Mouse (Mus musculus): ENCODE measurements at regions not wholly inside any gene's neighbourhood (a gene's known extent, or its start where the extent isn't known, plus 50 kb on each side); places are given as distances from the start of the nearest gene placed in this dataset.

DNA sequence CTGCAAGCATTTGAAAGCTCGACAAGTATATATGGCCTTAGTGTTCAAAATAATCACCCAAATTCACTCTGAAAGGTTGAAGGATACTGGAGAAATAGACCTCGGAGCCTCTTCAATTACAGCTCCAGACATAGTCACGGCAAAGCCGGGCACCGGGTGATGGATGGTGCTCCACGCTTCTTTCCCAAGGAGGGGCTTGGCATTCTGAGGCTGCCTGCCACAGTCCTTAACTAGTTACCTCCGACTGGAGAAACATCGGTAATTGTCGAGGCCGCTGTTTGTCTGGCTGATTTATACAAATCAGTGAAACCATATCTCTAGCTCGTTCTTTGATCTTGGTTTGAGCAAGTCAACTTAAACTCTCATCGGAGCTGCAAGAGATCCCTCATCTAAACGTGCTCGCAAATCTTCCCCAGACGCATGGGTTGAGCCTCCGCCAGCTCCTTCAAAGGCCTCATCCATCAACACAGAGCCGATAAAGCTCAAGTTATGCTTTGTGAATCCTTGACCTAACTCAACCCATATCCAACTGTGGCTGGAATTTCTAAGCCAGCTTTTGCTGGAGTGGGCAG lies 145.4 kb upstream of the Stx16 start:
- ATAC-seq (replicated peaks; ENCODE audit: insufficient number of reproducible peaks, low FRiP score, low TSS enrichment, poor library complexity, severe bottlenecking), result no peak

- no peak for ATAC-seq (replicated peaks; ENCODE audit: insufficient number of reproducible peaks, low FRiP score, low TSS enrichment, poor library complexity, severe bottlenecking)
Measured at GRCm38 (mm10) chr2:173935706-173936105, 140.4 kb upstream of the Stx16 start.

DNA sequence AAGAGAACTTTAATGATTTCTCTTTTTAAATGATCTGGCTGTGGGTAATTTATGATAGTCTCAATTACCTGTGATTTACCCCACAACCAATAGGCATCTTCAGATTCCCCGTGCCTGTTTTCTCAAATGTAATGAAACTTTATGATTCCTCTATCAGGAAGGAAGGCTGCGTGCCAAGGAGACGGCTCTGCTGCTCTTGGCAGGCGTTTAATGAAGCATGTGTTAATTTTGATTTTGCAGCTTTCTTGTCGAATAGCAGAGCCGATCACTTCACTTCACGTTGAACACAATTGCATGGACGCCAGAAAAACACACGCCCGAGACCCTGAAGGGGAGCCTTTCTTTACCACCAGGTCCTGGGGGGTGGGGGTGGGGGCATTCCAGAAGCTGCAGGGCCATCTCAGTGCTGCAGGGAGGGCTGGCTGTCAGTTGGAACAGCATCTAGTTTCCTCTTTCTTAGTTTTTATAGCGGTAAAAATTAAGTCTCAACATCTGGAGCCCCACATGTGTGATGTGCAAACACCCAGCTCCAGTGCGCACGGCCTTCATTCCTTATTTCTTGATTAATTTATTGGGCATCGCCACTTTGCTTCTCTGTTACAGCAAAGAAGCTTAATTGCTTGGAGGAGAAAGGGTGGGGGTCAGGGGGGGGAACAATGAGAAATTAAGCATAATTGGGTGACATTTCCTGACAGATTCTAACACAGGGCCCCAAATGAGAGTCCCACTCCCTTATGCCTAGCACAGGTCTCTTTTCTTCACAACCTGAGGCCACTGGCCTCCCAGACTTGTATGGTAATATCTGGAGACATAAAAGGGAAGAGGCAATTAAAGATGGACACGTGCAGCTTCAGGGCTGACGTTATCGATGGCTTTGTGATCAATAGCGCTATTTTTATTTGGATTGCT lies 138.3 kb upstream of the Stx16 start:
- no peak for ATAC-seq (replicated peaks; ENCODE audit: insufficient number of reproducible peaks, low FRiP score, low TSS enrichment, poor library complexity, severe bottlenecking)

DNA sequence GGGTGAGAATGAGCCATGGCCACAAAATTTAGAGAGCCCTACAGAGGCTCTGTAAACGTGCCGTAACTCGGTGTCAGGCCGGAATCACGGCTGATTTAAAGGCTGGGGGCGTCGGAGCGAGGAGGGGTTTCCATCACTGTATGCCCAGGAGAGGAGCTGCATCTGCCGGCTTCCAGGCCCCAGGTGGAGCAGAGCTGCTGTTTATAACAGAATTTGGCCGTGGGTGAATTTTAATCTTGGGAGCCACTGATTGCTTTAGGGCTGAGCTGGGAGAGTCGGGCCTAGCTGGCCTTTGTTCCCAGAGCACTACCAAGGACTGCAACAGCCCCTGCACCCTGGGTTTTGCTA lies 137.7 kb upstream of the Stx16 start:
- no peak for ATAC-seq (replicated peaks; ENCODE audit: insufficient number of reproducible peaks, low FRiP score, low TSS enrichment, poor library complexity, severe bottlenecking)

DNA sequence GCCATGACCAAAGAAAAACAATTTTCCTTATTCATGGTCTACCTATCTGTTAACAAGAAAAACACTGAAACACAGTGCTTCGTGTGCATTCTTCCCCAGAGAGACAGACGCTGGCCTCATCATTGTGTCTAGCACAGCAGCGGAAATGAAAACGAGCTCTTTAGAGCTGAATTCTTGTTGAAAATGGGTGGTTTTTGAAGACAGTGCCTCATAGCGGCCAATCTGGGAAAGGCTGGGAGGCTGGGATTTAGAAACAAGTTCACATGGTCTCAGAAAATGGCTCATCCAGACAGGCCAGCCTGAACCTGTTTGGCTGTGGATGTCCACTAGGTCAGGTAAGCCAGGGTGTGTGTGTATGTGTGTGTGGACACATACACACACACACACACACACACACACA lies 130.7 kb upstream of the Stx16 start:
- no peak for ATAC-seq (replicated peaks; ENCODE audit: insufficient number of reproducible peaks, low FRiP score, low TSS enrichment, poor library complexity, severe bottlenecking)

- ATAC-seq (replicated peaks; ENCODE audit: insufficient number of reproducible peaks, low FRiP score, low TSS enrichment, poor library complexity, severe bottlenecking), result no peak
Measured at GRCm38 (mm10) chr2:173948586-173948985, 127.5 kb upstream of the Stx16 start.

DNA sequence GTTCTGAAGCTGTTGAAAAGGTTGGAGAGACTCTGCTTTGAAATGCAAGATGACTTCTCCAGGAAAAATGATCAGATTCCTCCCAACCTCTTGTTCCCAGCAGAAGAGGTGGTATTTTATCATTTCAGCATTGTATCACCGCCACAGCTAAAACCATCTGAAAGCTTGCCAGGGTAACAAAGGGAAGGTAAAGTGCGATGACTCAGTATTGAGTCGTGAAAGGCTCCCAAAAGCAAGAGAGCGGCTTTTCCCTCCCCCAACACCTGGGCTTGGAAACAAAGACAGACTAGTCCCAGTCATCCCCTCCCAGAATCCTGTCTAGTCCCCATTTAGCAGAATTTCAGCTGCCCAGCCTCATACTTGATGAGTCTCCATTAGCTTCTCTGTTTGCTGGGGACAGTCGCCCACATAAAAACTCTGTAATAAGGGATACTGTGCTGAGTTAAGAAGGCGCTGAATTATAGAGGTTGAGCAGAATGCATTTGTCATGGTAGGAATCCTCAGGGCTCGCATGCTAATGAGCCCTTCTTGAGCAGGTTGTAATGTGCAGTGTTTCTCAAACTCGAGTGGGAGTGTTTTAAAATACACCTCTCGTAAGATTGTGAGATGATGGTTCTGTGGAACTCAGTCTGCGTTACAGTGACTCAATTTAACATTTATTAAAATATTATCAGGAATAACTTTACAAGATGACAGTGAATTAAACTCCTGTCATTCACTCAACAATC lies 125.8 kb upstream of the Stx16 start:
- ATAC-seq (replicated peaks; ENCODE audit: insufficient number of reproducible peaks, low FRiP score, low TSS enrichment, poor library complexity, severe bottlenecking), result no peak

GRCm38 (mm10) chr2:173966111-173966510 lies 110.0 kb upstream of the Stx16 start:
- ATAC-seq (replicated peaks; ENCODE audit: insufficient number of reproducible peaks, low FRiP score, low TSS enrichment, poor library complexity, severe bottlenecking), result no peak

- no peak for ATAC-seq (replicated peaks; ENCODE audit: insufficient number of reproducible peaks, low FRiP score, low TSS enrichment, poor library complexity, severe bottlenecking)
Measured at GRCm38 (mm10) chr2:173970789-173971188, 105.3 kb upstream of the Stx16 start.

DNA sequence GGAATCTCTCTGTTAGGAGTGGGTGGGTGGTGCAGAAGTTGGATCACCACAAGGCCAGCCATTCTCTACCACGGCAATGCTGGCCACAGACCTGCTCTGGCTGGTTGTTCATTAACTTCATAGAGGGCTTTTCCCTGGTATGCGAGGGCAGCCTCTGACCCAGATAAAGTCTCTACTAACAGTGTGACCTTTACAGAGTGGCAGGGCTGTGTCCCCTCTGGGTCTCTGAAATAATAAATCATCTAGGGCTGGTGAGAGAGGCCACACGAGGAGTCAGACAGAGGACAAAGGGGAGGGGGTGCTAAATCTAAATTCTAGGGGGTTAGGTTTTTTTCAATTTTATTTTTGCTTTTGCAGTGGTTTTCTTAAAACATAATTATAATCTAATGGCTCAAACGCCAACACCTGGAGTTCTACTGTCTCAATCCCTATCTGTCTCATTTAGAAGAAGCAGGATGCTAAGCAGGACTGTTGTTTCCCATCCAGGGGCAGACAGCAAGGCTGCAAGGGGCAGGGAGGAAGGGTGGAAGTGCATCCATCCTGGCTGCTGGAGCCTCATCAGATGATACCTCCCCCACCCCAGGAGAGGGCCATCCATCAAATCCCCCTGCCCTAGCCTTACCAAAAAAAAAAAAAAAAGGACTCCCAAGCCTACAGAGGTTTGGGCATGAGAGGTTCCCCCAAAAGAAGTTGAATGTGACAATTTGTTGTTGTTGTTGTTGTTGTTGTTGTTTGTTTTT lies 99.6 kb upstream of the Stx16 start:
- ATAC-seq (replicated peaks; ENCODE audit: insufficient number of reproducible peaks, low FRiP score, low TSS enrichment, poor library complexity, severe bottlenecking), result no peak

DNA sequence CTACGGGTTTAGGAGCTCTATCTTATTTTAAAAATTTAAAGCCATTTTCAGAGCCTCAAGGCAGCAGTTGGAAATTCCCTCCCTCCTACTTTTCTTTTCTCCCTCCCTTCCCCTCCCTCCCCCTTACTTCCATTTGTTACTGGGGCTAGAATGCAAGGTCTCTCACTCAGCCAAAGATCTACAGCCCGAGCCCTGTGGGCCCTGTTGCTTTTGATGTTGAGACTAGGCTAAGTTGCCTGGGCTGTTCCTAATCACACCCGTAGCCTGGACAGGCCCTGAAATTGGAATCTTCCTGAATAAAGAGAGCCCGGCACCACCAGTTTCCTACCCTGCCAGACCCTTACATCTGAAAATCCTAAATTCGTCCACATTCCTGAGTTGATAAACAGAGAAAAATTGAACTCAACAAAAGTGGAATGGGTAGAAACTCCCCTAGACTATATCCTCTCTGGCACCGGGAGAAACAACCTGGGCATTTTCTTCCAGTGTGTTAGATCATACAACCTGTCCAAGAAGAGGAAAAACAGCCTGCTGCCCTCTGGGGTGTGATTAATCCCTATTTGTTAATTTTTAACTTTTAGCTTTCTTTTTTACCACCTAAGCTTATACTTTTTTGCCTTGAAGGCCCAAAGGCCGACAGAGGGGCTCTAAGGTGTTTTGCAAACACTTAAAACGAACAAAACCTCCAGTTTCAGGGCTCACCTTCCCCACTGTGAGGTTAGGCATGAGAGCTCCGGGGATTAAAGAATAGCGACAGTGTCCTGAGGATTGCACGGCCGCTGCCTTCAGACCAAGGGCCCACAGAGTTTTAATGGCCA lies 98.7 kb upstream of the Stx16 start:
- ATAC-seq (replicated peaks; ENCODE audit: insufficient number of reproducible peaks, low FRiP score, low TSS enrichment, poor library complexity, severe bottlenecking), result no peak

GRCm38 (mm10) chr2:173978138-173978765 lies 97.9 kb upstream of the Stx16 start:
- ATAC-seq (replicated peaks; ENCODE audit: insufficient number of reproducible peaks, low FRiP score, low TSS enrichment, poor library complexity, severe bottlenecking), result no peak

DNA sequence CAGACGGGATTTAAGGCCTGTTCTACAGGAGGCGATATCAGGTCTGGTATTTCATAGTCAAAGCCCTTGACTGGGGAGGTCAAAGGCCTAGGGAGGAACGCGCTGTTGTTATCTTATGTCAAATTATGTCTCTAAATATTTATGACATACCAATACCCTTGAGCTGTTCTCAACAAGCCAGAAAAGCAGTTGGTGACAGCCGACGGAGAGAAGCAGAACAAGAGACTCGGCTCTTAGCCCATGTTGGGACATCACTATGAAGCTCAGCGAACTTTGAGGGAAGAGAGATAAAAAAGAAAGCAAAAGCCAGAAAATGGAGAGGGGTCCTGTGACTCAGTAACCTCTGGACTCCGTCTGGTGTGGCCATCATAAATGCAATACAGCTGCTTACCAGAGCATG lies 95.1 kb upstream of the Stx16 start:
- ATAC-seq (replicated peaks; ENCODE audit: insufficient number of reproducible peaks, low FRiP score, low TSS enrichment, poor library complexity, severe bottlenecking), result no peak

DNA sequence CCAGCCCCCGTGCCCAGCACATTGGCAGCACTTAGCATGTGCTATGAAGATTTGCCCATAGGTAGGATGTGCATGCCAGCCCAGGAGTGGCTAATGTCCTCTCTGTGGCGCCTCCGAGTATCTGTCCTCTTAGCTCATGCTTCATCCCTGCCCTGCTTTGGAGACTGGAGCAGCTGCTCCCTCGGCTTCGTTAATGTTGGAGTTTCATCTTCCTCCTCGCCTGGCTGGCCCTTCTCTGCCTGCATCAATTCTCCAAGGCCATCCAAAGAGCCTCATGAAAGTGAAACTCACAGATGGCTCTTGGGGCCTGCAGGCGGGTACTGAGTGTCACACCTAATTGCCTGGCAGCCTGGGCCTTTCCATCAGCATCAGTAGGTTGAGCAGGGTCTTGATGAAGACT lies 88.6 kb upstream of the Stx16 start:
- ATAC-seq (replicated peaks; ENCODE audit: insufficient number of reproducible peaks, low FRiP score, low TSS enrichment, poor library complexity, severe bottlenecking), result no peak

DNA sequence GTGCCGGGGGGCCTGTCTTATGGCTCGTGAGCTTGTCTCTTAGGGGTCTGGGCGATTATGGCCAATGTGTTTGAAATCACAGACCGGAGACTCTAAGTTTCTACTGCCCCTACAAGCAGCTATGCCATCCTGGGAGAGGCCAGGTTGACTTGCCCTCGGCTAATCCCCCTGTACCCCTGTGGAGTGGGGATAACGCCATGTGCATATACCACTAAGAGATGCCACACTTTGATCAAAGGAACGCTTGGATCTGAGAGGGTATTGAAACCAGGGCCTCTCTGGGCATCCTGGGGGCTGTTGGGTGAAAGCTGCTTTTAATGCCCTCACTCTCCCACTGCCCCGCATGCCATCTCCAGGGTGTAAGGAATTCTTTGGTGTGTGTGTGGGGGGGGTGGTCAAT lies 88.2 kb upstream of the Stx16 start:
- no peak for ATAC-seq (replicated peaks; ENCODE audit: insufficient number of reproducible peaks, low FRiP score, low TSS enrichment, poor library complexity, severe bottlenecking)

GRCm38 (mm10) chr2:173988641-173989336 lies 87.3 kb upstream of the Stx16 start:
- no peak for ATAC-seq (replicated peaks; ENCODE audit: insufficient number of reproducible peaks, low FRiP score, low TSS enrichment, poor library complexity, severe bottlenecking)

DNA sequence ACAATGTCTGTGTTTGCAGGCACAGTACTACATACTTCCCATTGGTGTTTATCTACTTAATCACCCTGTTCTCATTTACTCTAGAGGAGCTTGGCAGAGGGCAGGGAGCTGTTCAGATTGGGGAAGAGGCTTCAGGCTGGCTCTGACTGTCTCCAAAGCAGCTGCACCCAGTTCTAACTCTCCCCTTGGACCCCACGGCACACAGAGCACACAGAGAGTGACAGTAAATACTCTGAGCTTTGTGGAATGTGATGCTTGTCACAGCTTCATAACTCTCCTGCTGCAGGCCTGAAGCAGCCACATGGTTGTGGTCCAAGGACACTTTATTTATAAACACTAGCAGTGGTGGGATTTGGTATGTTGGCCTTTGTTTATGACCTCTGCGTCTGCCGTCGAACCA lies 85.4 kb upstream of the Stx16 start:
- ATAC-seq (replicated peaks; ENCODE audit: insufficient number of reproducible peaks, low FRiP score, low TSS enrichment, poor library complexity, severe bottlenecking), result no peak

DNA sequence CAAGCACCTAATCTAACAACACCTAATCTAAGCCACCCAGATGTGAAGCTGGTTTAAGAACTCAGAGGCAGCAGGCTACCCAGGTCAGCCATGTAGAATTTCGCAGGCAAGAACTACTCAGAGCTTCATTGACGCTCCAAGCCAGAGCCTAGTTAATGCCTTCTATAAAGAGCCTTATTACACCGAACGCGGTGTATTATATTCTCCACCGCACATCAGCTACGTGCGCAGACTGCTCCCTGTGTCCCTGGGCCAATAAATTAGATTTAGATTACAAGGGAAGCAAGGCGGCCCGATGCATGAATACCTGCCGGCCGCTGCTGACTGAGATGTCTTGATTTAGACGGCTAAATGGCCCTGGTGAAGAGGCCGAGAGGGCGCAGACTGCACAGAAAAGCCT lies 84.7 kb upstream of the Stx16 start:
- ATAC-seq (replicated peaks; ENCODE audit: insufficient number of reproducible peaks, low FRiP score, low TSS enrichment, poor library complexity, severe bottlenecking), result no peak
